Mouse (Mus musculus): ENCODE results near the gene Gsdma2. TPM values are rescaled to one million over a fixed set of nuclear protein-coding genes. Genes with fewer than 3 reads are reported as not detected.

Gsdma2 gene
- total RNA-seq (2014; rRNA removed; ENCODE audit: low replicate concordance) (not detected in 2 replicates), polyA plus RNA-seq (2015; fragmentation: Nextera tagmentation; extraction: Ambion mirVana) (not detected in 2 replicates)

GRCm38 (mm10) chr11:98646459-98646858 lies at the start of gene Gsdma2:
Gsdma2 (plus strand) TSS chr11:98646759.
- no peak for DNase-seq (ENCODE audit: low spot score)
- Histone ChIP-seq H3K4me1 (ENCODE audit: control insufficient read depth, insufficient read depth) (no peaks in the 10 kb centered on the region), H3K27me3 (ENCODE audit: control insufficient read depth, insufficient read depth, low read length) (0 out of 2 replicates have a peak, but pooled peaks cover 4% of the 10 kb centered on the region), H3K4me2 (ENCODE audit: low read depth, low read length) (no peak within 1 kb of the TSS), H3K9me3 (replicated peaks; ENCODE audit: control insufficient read depth, low read length) (no peaks in the 10 kb centered on the region), H3K27ac (ENCODE audit: low read depth) (no peak within 1 kb of the TSS), H3K4me3 (ENCODE audit: low read depth, low read length) (no peak within 1 kb of the TSS), H3K9ac (replicated peaks; ENCODE audit: low read depth, low read length) (no peak within 1 kb of the TSS), H3K36me3 (replicated peaks; ENCODE audit: control insufficient read depth, insufficient read depth, low read length) (no peaks in the 10 kb centered on the region)
- WGBS: 42% methylated on average over 2 of the region's 2 CpGs
- no peak for ATAC-seq (ENCODE audit: insufficient read depth, low read depth)
- TF ChIP-seq EP300 (IDR thresholded peaks at IDR 0.05; ENCODE audit: low read depth) (no peak), CTCF (IDR thresholded peaks at IDR 0.05; ENCODE audit: low read depth) (no peak)

- no peak overlapping the region for H3K27ac ChIP-seq (ENCODE audit: low read depth)
- H3K4me3 ChIP-seq (ENCODE audit: low read depth, low read length): no peak overlapping the region
- H3K9me3 ChIP-seq (replicated peaks; ENCODE audit: control insufficient read depth, low read length): no peaks in the 10 kb centered on the region
- peaks cover 17% of the 10 kb centered on the region for H3K27me3 ChIP-seq (ENCODE audit: control insufficient read depth, insufficient read depth, low read length)
- peaks cover 9% of the 10 kb centered on the region; the same call in 1 of the 2 replicates for H3K4me1 ChIP-seq (ENCODE audit: control insufficient read depth, insufficient read depth)
- no peaks in the 10 kb centered on the region for H3K36me3 ChIP-seq (replicated peaks; ENCODE audit: control insufficient read depth, insufficient read depth, low read length)
- 30% methylated on average over 6 of the region's 6 CpGs for whole genome bisulfite sequencing
- DNase-seq (ENCODE audit: low spot score) (peak; percentile 79), ATAC-seq (ENCODE audit: insufficient read depth, low read depth) (0 out of 2 replicates have a peak, but pooled peaks have one; percentile 55)
- H3K4me2 ChIP-seq (ENCODE audit: low read depth, low read length): no peak overlapping the region
- H3K9ac ChIP-seq (replicated peaks; ENCODE audit: low read depth, low read length): no peak overlapping the region
- no peak for TF ChIP-seq EP300 (IDR thresholded peaks at IDR 0.05; ENCODE audit: low read depth)
- TF ChIP-seq CTCF (IDR thresholded peaks at IDR 0.05; ENCODE audit: low read depth): peak; percentile 87
These were observed 49.2 kb upstream of the Gsdma2 start for GRCm38 (mm10) chr11:98597363-98597762.

GRCm38 (mm10) chr11:98597991-98598390 lies 48.6 kb upstream of the Gsdma2 start, which contains the start of gene Lrrc3c:
Lrrc3c (plus strand) TSS chr11:98598291.
- peaks cover 12% of the 10 kb centered on the region; the same call in 1 of the 2 replicates for H3K4me1 ChIP-seq (ENCODE audit: control insufficient read depth, insufficient read depth)
- ATAC-seq (ENCODE audit: insufficient read depth, low read depth) (no peak), DNase-seq (ENCODE audit: low spot score) (no peak)
- no peak within 1 kb of the TSS for H3K9ac ChIP-seq (replicated peaks; ENCODE audit: low read depth, low read length)
- 88% methylated on average over 8 of the region's 8 CpGs for WGBS
- H3K36me3 ChIP-seq (replicated peaks; ENCODE audit: control insufficient read depth, insufficient read depth, low read length): no peaks in the 10 kb centered on the region
- H3K27ac ChIP-seq (ENCODE audit: low read depth): no peak within 1 kb of the TSS
- H3K4me2 ChIP-seq (ENCODE audit: low read depth, low read length): peak within 1 kb of the TSS; percentile 30; the same call in 1 of the 2 replicates
- no peaks in the 10 kb centered on the region for H3K9me3 ChIP-seq (replicated peaks; ENCODE audit: control insufficient read depth, low read length)
- peaks cover 17% of the 10 kb centered on the region for H3K27me3 ChIP-seq (ENCODE audit: control insufficient read depth, insufficient read depth, low read length)
- TF ChIP-seq EP300 (IDR thresholded peaks at IDR 0.05; ENCODE audit: low read depth) (no peak), CTCF (IDR thresholded peaks at IDR 0.05; ENCODE audit: low read depth) (no peak)
- H3K4me3 ChIP-seq (ENCODE audit: low read depth, low read length): no peak within 1 kb of the TSS

- Histone ChIP-seq H3K4me2 (ENCODE audit: low read depth, low read length) (peak overlapping the region; percentile 30; the same call in 1 of the 2 replicates), H3K4me1 (ENCODE audit: control insufficient read depth, insufficient read depth) (peaks cover 12% of the 10 kb centered on the region; the same call in 1 of the 2 replicates), H3K4me3 (ENCODE audit: low read depth, low read length) (no peak overlapping the region), H3K27ac (ENCODE audit: low read depth) (no peak overlapping the region), H3K36me3 (replicated peaks; ENCODE audit: control insufficient read depth, insufficient read depth, low read length) (no peaks in the 10 kb centered on the region), H3K27me3 (ENCODE audit: control insufficient read depth, insufficient read depth, low read length) (peaks cover 17% of the 10 kb centered on the region), H3K9ac (replicated peaks; ENCODE audit: low read depth, low read length) (no peak overlapping the region), H3K9me3 (replicated peaks; ENCODE audit: control insufficient read depth, low read length) (no peaks in the 10 kb centered on the region)
- ATAC-seq (ENCODE audit: insufficient read depth, low read depth): no peak
- WGBS: 45% methylated on average over 18 of the region's 18 CpGs
- no peak for TF ChIP-seq CTCF (IDR thresholded peaks at IDR 0.05; ENCODE audit: low read depth)
- no peak for TF ChIP-seq EP300 (IDR thresholded peaks at IDR 0.05; ENCODE audit: low read depth)
- DNase-seq (ENCODE audit: low spot score): no peak
These were observed 47.7 kb upstream of the Gsdma2 start for GRCm38 (mm10) chr11:98598851-98599290.

GRCm38 (mm10) chr11:98599291-98599690 lies 47.3 kb upstream of the Gsdma2 start:
- H3K36me3 ChIP-seq (replicated peaks; ENCODE audit: control insufficient read depth, insufficient read depth, low read length): no peaks in the 10 kb centered on the region
- TF ChIP-seq CTCF (IDR thresholded peaks at IDR 0.05; ENCODE audit: low read depth): no peak
- TF ChIP-seq EP300 (IDR thresholded peaks at IDR 0.05; ENCODE audit: low read depth): no peak
- peak overlapping the region; percentile 30; the same call in 1 of the 2 replicates for H3K4me2 ChIP-seq (ENCODE audit: low read depth, low read length)
- H3K4me1 ChIP-seq (ENCODE audit: control insufficient read depth, insufficient read depth): peaks cover 12% of the 10 kb centered on the region; the same call in 1 of the 2 replicates
- H3K9ac ChIP-seq (replicated peaks; ENCODE audit: low read depth, low read length): no peak overlapping the region
- WGBS: 15% methylated on average over 18 of the region's 18 CpGs
- no peak for DNase-seq (ENCODE audit: low spot score)
- peaks cover 17% of the 10 kb centered on the region for H3K27me3 ChIP-seq (ENCODE audit: control insufficient read depth, insufficient read depth, low read length)
- no peak overlapping the region for H3K4me3 ChIP-seq (ENCODE audit: low read depth, low read length)
- no peaks in the 10 kb centered on the region for H3K9me3 ChIP-seq (replicated peaks; ENCODE audit: control insufficient read depth, low read length)
- ATAC-seq (ENCODE audit: insufficient read depth, low read depth): no peak
- H3K27ac ChIP-seq (ENCODE audit: low read depth): no peak overlapping the region
